Mouse (Mus musculus) bone marrow, adult 2 months (tissue): ENCODE data around the gene Galnt10.

Experiments used
- CTCF ChIP-seq: fragments of 200-500 bp; IDR thresholded peaks from 2 replicates; pipeline ENCODE4 v1.5.1; 2011; ENCODE audit warnings: low read length, control low read depth; ENCODE audit not compliant: control insufficient read depth, insufficient read depth
- POLR2A ChIP-seq: fragments of 200-500 bp; IDR thresholded peaks from 2 replicates; pipeline ENCODE4 v1.6.1; 2011; ENCODE audit warnings: low read depth, mild to moderate bottlenecking, control low read depth, low read length, borderline replicate concordance; ENCODE audit not compliant: control insufficient read depth

DNA sequence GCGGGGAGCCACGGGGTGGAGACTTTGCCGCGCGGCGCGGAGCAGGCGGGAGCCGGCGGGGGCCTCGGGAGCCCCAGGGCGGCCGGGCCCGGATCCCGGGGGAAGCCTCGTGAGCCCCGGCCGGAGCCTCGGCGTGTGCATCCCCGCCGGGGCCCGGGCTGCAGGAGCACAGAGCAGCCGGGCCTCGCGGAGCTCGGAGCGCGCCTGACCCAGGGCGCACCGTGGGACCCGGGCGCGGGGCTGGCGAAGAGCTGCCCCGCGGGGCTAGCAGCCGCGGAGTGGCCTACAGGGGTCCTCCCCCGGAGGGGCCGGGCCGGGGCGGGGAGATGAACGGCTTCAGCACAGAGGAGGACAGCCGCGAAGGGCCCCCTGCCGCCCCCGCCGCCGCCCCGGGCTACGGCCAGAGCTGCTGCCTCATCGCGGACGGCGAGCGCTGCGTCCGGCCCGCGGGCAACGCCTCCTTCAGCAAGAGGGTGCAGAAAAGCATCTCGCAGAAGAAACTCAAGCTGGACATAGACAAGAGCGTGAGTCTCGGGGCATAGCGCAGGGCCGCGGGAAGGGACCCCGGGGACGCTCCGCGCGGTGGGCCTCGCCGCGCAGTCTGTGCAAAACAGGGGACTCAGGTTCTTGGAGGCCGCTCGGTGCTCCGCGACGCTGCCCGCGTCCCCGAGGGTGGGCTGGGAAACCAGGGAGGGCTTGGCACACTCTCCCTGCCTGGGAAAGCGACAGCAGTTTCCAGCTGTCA lies 156.7 kb downstream of the Galnt10 start:
- TF ChIP-seq POLR2A: no peak
- no peak for TF ChIP-seq CTCF
